Mouse (Mus musculus): ENCODE results near the gene Gm17409. TPM values are rescaled to one million over a fixed set of nuclear protein-coding genes. Genes with fewer than 3 reads are reported as not detected.

Gene Gm17409
- polyA plus RNA-seq, 1 experiment from 2014 or later: not detected

GRCm38 (mm10) chr2:58457488-58457865 lies 12.4 kb upstream of the Gm17409 start:
- Histone ChIP-seq H3K4me3 (no peak overlapping the region), H3K9ac (no peak overlapping the region), H3K36me3 (peaks cover 64% of the 10 kb centered on the region), H3K4me1 (no peaks in the 10 kb centered on the region), H3K27ac (no peak overlapping the region), H3K27me3 (no peaks in the 10 kb centered on the region), H3K4me2 (replicated peaks) (no peak overlapping the region), H3K9me3 (no peaks in the 10 kb centered on the region)
- ATAC-seq (ENCODE audit: low FRiP score, low read depth): no peak
- 94% methylated on average over 5 of the region's 5 CpGs for WGBS

- WGBS: 86% methylated on average over 14 of the region's 14 CpGs
Observed at GRCm38 (mm10) chr2:58458820-58459371, 11.0 kb upstream of the Gm17409 start.

GRCm38 (mm10) chr2:58470290-58470689 lies 374 bp downstream of the Gm17409 start:
- ATAC-seq (ENCODE audit: low FRiP score, low read depth): no peak
- Histone ChIP-seq H3K4me3 (no peak overlapping the region), H3K27me3 (no peaks in the 10 kb centered on the region), H3K9ac (no peak overlapping the region), H3K4me2 (replicated peaks) (no peak overlapping the region), H3K36me3 (peaks cover 86% of the 10 kb centered on the region), H3K27ac (no peak overlapping the region), H3K4me1 (no peaks in the 10 kb centered on the region), H3K9me3 (0 out of 2 replicates have a peak, but pooled peaks cover 7% of the 10 kb centered on the region)
- WGBS: 93% methylated on average over 7 of the region's 7 CpGs

More at GRCm38 (mm10) chr2:58458820-58459371, 11.0 kb upstream of the Gm17409 start:
- H3K4me3 ChIP-seq: no peak overlapping the region
- H3K4me1 ChIP-seq: no peaks in the 10 kb centered on the region
- H3K36me3 ChIP-seq: peaks cover 66% of the 10 kb centered on the region
- H3K9me3 ChIP-seq: no peaks in the 10 kb centered on the region
- no peak overlapping the region for H3K9ac ChIP-seq
- no peaks in the 10 kb centered on the region for H3K27me3 ChIP-seq
- H3K4me2 ChIP-seq (replicated peaks): no peak overlapping the region
- ATAC-seq (ENCODE audit: low FRiP score, low read depth): no peak
- H3K27ac ChIP-seq: no peak overlapping the region

- no peaks in the 10 kb centered on the region for H3K9me3 ChIP-seq
- 66% methylated on average over 8 of the region's 8 CpGs for WGBS
- H3K36me3 ChIP-seq: peaks cover 44% of the 10 kb centered on the region
- H3K4me3 ChIP-seq: no peak overlapping the region
- no peaks in the 10 kb centered on the region for H3K4me1 ChIP-seq
- H3K4me2 ChIP-seq (replicated peaks): no peak overlapping the region
- ATAC-seq (ENCODE audit: low FRiP score, low read depth): no peak
- no peaks in the 10 kb centered on the region for H3K27me3 ChIP-seq
- no peak overlapping the region for H3K9ac ChIP-seq
- no peak overlapping the region for H3K27ac ChIP-seq
Observed at GRCm38 (mm10) chr2:58475578-58475977, 5.7 kb downstream of the Gm17409 start.

GRCm38 (mm10) chr2:58476956-58477715 lies 7.2 kb downstream of the Gm17409 start:
- Histone ChIP-seq H3K4me2 (replicated peaks) (no peak overlapping the region), H3K27ac (no peak overlapping the region), H3K9me3 (no peaks in the 10 kb centered on the region), H3K9ac (no peak overlapping the region), H3K27me3 (no peaks in the 10 kb centered on the region), H3K4me1 (no peaks in the 10 kb centered on the region), H3K36me3 (peaks cover 33% of the 10 kb centered on the region), H3K4me3 (no peak overlapping the region)
- no peak for ATAC-seq (ENCODE audit: low FRiP score, low read depth)
- 65% methylated on average over 12 of the region's 12 CpGs for WGBS

- Histone ChIP-seq H3K4me1 (no peaks in the 10 kb centered on the region), H3K9me3 (no peaks in the 10 kb centered on the region), H3K4me3 (no peak overlapping the region), H3K4me2 (replicated peaks) (no peak overlapping the region), H3K36me3 (peaks cover 25% of the 10 kb centered on the region), H3K27ac (no peak overlapping the region), H3K27me3 (no peaks in the 10 kb centered on the region), H3K9ac (no peak overlapping the region)
- no peak for ATAC-seq (ENCODE audit: low FRiP score, low read depth)
- 90% methylated on average over 4 of the region's 4 CpGs for WGBS
Observed at GRCm38 (mm10) chr2:58478144-58478543, 8.2 kb downstream of the Gm17409 start.

- no peak for ATAC-seq (ENCODE audit: low FRiP score, low read depth)
- peaks cover 7% of the 10 kb centered on the region for H3K4me1 ChIP-seq
- peaks cover 13% of the 10 kb centered on the region; the same call in 1 of the 2 replicates for H3K36me3 ChIP-seq
- 70% methylated on average over 10 of the region's 10 CpGs for WGBS
- no peaks in the 10 kb centered on the region for H3K27me3 ChIP-seq
- H3K4me2 ChIP-seq (replicated peaks): no peak overlapping the region
- H3K4me3 ChIP-seq: no peak overlapping the region
- no peak overlapping the region for H3K27ac ChIP-seq
- no peak overlapping the region for H3K9ac ChIP-seq
- no peaks in the 10 kb centered on the region for H3K9me3 ChIP-seq
Observed at GRCm38 (mm10) chr2:58479536-58479935, 9.6 kb downstream of the Gm17409 start.

- 70% methylated on average over 6 of the region's 6 CpGs for WGBS
- H3K27me3 ChIP-seq: no peaks in the 10 kb centered on the region
- no peak overlapping the region for H3K4me3 ChIP-seq
Observed at GRCm38 (mm10) chr2:58480764-58481163, 10.8 kb downstream of the Gm17409 start.

GRCm38 (mm10) chr2:58481450-58482100 lies 11.7 kb downstream of the Gm17409 start:
- no peak overlapping the region for H3K9ac ChIP-seq
- H3K9me3 ChIP-seq: no peaks in the 10 kb centered on the region
- ATAC-seq (ENCODE audit: low FRiP score, low read depth): no peak
- H3K27ac ChIP-seq: no peak overlapping the region
- H3K36me3 ChIP-seq: 0 out of 2 replicates have a peak, but pooled peaks cover 3% of the 10 kb centered on the region
- no peak overlapping the region for H3K4me3 ChIP-seq
- H3K4me1 ChIP-seq: peaks cover 25% of the 10 kb centered on the region
- H3K27me3 ChIP-seq: no peaks in the 10 kb centered on the region
- 80% methylated on average over 9 of the region's 9 CpGs for WGBS
- H3K4me2 ChIP-seq (replicated peaks): no peak overlapping the region

More at GRCm38 (mm10) chr2:58480764-58481163, 10.8 kb downstream of the Gm17409 start:
- Histone ChIP-seq H3K4me2 (replicated peaks) (no peak overlapping the region), H3K4me1 (peaks cover 18% of the 10 kb centered on the region), H3K9me3 (no peaks in the 10 kb centered on the region), H3K36me3 (peaks cover 9% of the 10 kb centered on the region; the same call in 1 of the 2 replicates), H3K9ac (no peak overlapping the region), H3K27ac (no peak overlapping the region)
- ATAC-seq (ENCODE audit: low FRiP score, low read depth): no peak

- Histone ChIP-seq H3K4me1 (peaks cover 41% of the 10 kb centered on the region), H3K4me3 (no peak overlapping the region), H3K9me3 (no peaks in the 10 kb centered on the region), H3K27ac (no peak overlapping the region), H3K27me3 (no peaks in the 10 kb centered on the region), H3K4me2 (replicated peaks) (no peak overlapping the region), H3K36me3 (peaks cover 3% of the 10 kb centered on the region; the same call in 1 of the 2 replicates), H3K9ac (no peak overlapping the region)
- WGBS: 57% methylated on average over 7 of the region's 7 CpGs
- no peak for ATAC-seq (ENCODE audit: low FRiP score, low read depth)
Observed at GRCm38 (mm10) chr2:58484284-58484965, 14.5 kb downstream of the Gm17409 start.

GRCm38 (mm10) chr2:58485152-58485551 lies 15.2 kb downstream of the Gm17409 start:
- Histone ChIP-seq H3K4me1 (peaks cover 41% of the 10 kb centered on the region), H3K27me3 (no peaks in the 10 kb centered on the region), H3K27ac (no peak overlapping the region), H3K4me2 (replicated peaks) (no peak overlapping the region), H3K36me3 (peaks cover 8% of the 10 kb centered on the region; the same call in 1 of the 2 replicates), H3K9me3 (no peaks in the 10 kb centered on the region), H3K4me3 (no peak overlapping the region), H3K9ac (no peak overlapping the region)
- 34% methylated on average over 4 of the region's 4 CpGs for WGBS
- no peak for ATAC-seq (ENCODE audit: low FRiP score, low read depth)

- H3K4me1 ChIP-seq: peaks cover 41% of the 10 kb centered on the region
- H3K9me3 ChIP-seq: no peaks in the 10 kb centered on the region
- peaks cover 8% of the 10 kb centered on the region; the same call in 1 of the 2 replicates for H3K36me3 ChIP-seq
- H3K27ac ChIP-seq: peak overlapping the region; percentile 12; the same call in 1 of the 2 replicates
- H3K4me3 ChIP-seq: no peak overlapping the region
- 53% methylated on average over 3 of the region's 3 CpGs for WGBS
- H3K9ac ChIP-seq: no peak overlapping the region
- no peak for ATAC-seq (ENCODE audit: low FRiP score, low read depth)
- H3K27me3 ChIP-seq: no peaks in the 10 kb centered on the region
- no peak overlapping the region for H3K4me2 ChIP-seq (replicated peaks)
Observed at GRCm38 (mm10) chr2:58485683-58486082, 15.8 kb downstream of the Gm17409 start.
